Mouse (Mus musculus): ENCODE data around the gene Smarca1.

GRCm38 (mm10) chrX:47912904-47913542 lies 20.2 kb upstream of the Smarca1 start:
- TF ChIP-seq CHD2 (IDR thresholded peaks at IDR 0.05; ENCODE audit: low read depth, low read length) (no peak), ZC3H11A (IDR thresholded peaks at IDR 0.05; ENCODE audit: borderline replicate concordance, low read depth, low read length) (no peak), HCFC1 (IDR thresholded peaks at IDR 0.05; ENCODE audit: borderline replicate concordance, insufficient read depth, low read length) (no peak)

Measured in ES-E14 (cell line).